ENCODE assay signal across 8 mouse cellular contexts in genomic region chr10:3972981-3973588, GRCm38 (mm10). TPM values are rescaled to one million over a fixed set of nuclear protein-coding genes. Genes with fewer than 3 reads are reported as not detected.
A peak's percentile ranks its signal among the peaks of the same experiment; 100 is the strongest.
DNase-seq lines count a peak whose midpoint lies in the region; ATAC-seq lines count a peak whose summit lies in the region.

Gene Mthfd1l, plus strand, starts transcription at chr10:3973118.

- ATAC-seq in megakaryocyte, adult 5-6 weeks (ENCODE audit: poor library complexity, severe bottlenecking) = peak; percentile 78

- peak; percentile 76 for DNase-seq in adipocyte (ENCODE audit: low spot score)
- DNase-seq in embryo, embryonic 10 days (ENCODE audit: low spot score) = peak; percentile 88
- peak; percentile 74 for DNase-seq in gastrocnemius, postnatal 10 days
- peak; percentile 58 for DNase-seq in hindlimb bud, embryonic 11.5 days (ENCODE audit: extremely low spot score, low read depth, low spot score)
- DNase-seq in left cerebral cortex, adult 8-10 months (ENCODE audit: low spot score in 2 of 2) = peak; percentile 66 to 81
- peak; percentile 89 for DNase-seq in right cerebral cortex, adult 18-20 months
- DNase-seq in urinary bladder, adult 2 months (ENCODE audit: low spot score) = peak; percentile 70

RNA-seq across cellular contexts. Expression of gene Mthfd1l, which starts in this region (rescaled TPM):
- 1 to 10 TPM; 4.7 to 4.8 TPM for total RNA-seq in gastrocnemius, postnatal 10 days (2021)
- total RNA-seq in left cerebral cortex, adult 8-10 months (2022) = 10 to 100 TPM; 10.7 to 14.4 (median 12.5) TPM
- 17.9 and 20.9 TPM in 2 replicates for total RNA-seq in megakaryocyte, adult 5-6 weeks (2015)
- 75.2 and 76.5 TPM in 2 replicates for total RNA-seq in megakaryocyte, adult 5-6 weeks (2017)
- 11.0 and 12.7 TPM in 2 replicates for polyA plus RNA-seq in urinary bladder, adult 2 months (2012; rRNA removed)

Comparison
In these comparisons a context has a peak if more than half of its experiments do, and no peak if none do; other contexts are left out.
1. Peak in every context shown above with its lines: DNase-seq and ATAC-seq.